Mouse (Mus musculus) CH12.LX (cell line): ENCODE results near the gene Actl6b. TPM values are rescaled to one million over a fixed set of nuclear protein-coding genes. Genes with fewer than 3 reads are reported as not detected.

ENCODE experiments used
- DNase-seq: peaks from one replicate; pipeline ENCODE4 v3.0.0-alpha.2; 2013; ENCODE audit errors: extremely low read depth
- H3K27ac ChIP-seq: 2 replicates; pipeline ENCODE4 v1.5.1; 2012; ENCODE audit warnings: low read depth, mild to moderate bottlenecking, control low read depth, moderate library complexity; ENCODE audit not compliant: insufficient read depth
- H3K27me3 ChIP-seq: replicated peaks from 2 replicates; pipeline ENCODE3; 2012; ENCODE audit warnings: inconsistent platforms
- H3K36me3 ChIP-seq, 2 experiments: replicated peaks in 1 of 2; 2 replicates each; pipeline versions ENCODE3 to v1.6.1; 2012; ENCODE audit warnings: inconsistent platforms in 1 of 2, low read length in 1 of 2, mild to moderate bottlenecking in 1 of 2, mixed read lengths in 1 of 2, moderate library complexity in 1 of 2; ENCODE audit not compliant: control insufficient read depth in 1 of 2, insufficient read depth in 1 of 2
- H3K4me1 ChIP-seq, 2 experiments: 2 replicates each; pipeline ENCODE4 v1.6.1; 2012; ENCODE audit warnings: inconsistent platforms in 1 of 2, moderate library complexity in 1 of 2; ENCODE audit not compliant: insufficient read depth in 2 of 2, control insufficient read depth in 1 of 2
- H3K4me2 ChIP-seq: 2 replicates; pipeline ENCODE4 v1.6.1; 2012; ENCODE audit warnings: low read depth, mild to moderate bottlenecking, control low read depth; ENCODE audit not compliant: poor library complexity, insufficient read depth, severe bottlenecking
- H3K4me3 ChIP-seq, 3 experiments: fragments of 150-350 bp in 1 of 3; sonication (generic) in 1 of 3; replicated peaks in 1 of 3; 2 replicates each; pipeline versions ENCODE3 to v1.5.1; 2011 to 2012; ENCODE audit warnings: low read depth in 2 of 3, low read length in 2 of 3, mild to moderate bottlenecking in 2 of 3, moderate library complexity in 2 of 3, control low read depth in 1 of 3, improper control_type of control experiment in 1 of 3, inconsistent platforms in 1 of 3, mixed read lengths in 1 of 3; ENCODE audit not compliant: poor library complexity in 1 of 3
- H3K79me2 ChIP-seq: replicated peaks from 2 replicates; pipeline ENCODE4 v1.6.1; 2012; ENCODE audit warnings: mild to moderate bottlenecking, moderate library complexity; ENCODE audit not compliant: control insufficient read depth, poor library complexity, insufficient read depth, severe bottlenecking; ENCODE audit errors: extremely low read depth
- H3K9ac ChIP-seq: 2 replicates; pipeline ENCODE4 v1.6.1; 2012; ENCODE audit warnings: low read depth, mild to moderate bottlenecking, control low read depth, moderate library complexity; ENCODE audit not compliant: insufficient read depth
- H3K9me3 ChIP-seq: replicated peaks from 2 replicates; pipeline ENCODE3; 2012; ENCODE audit warnings: low read length, inconsistent platforms, mixed read lengths
- BHLHE40 ChIP-seq: IDR thresholded peaks from 2 replicates; pipeline ENCODE4 v1.6.1; 2011; ENCODE audit warnings: mild to moderate bottlenecking, low read depth, low read length, improper control_type of control experiment
- CHD1 ChIP-seq: IDR thresholded peaks from 2 replicates; pipeline ENCODE4 v1.6.1; 2012; ENCODE audit warnings: low read depth, low read length, improper control_type of control experiment, inconsistent platforms
- CTCF ChIP-seq, 2 experiments: IDR thresholded peaks in 1 of 2; conservative IDR thresholded peaks in 1 of 2; 2 replicates each; pipeline ENCODE4 v1.5.1; 2011 to 2012; ENCODE audit warnings: low read depth in 2 of 2, low read length in 2 of 2, improper control_type of control experiment in 1 of 2, inconsistent platforms in 1 of 2, mild to moderate bottlenecking in 1 of 2, moderate library complexity in 1 of 2
- ELF1 ChIP-seq: IDR thresholded peaks from 2 replicates; pipeline ENCODE4 v1.6.1; 2014; ENCODE audit warnings: low read depth, mild to moderate bottlenecking, inconsistent platforms, low read length, improper control_type of control experiment
- ETS1 ChIP-seq: conservative IDR thresholded peaks from 2 replicates; pipeline ENCODE4 v1.6.1; 2012; ENCODE audit warnings: low read depth, mild to moderate bottlenecking, inconsistent platforms, low read length, improper control_type of control experiment, moderate library complexity
- KAT2A ChIP-seq: IDR thresholded peaks from 2 replicates; pipeline ENCODE4 v1.6.1; 2012; ENCODE audit warnings: low read length, improper control_type of control experiment, inconsistent platforms; ENCODE audit not compliant: insufficient replicate concordance
- MXI1 ChIP-seq: IDR thresholded peaks from 2 replicates; pipeline ENCODE4 v1.6.1; 2011; ENCODE audit warnings: mild to moderate bottlenecking, low read depth, low read length, improper control_type of control experiment
- POLR2AphosphoS2 ChIP-seq: IDR thresholded peaks from 2 replicates; pipeline ENCODE4 v1.6.1; 2011; ENCODE audit warnings: low read depth, low read length, improper control_type of control experiment
- SMC3 ChIP-seq: IDR thresholded peaks from 2 replicates; pipeline ENCODE4 v1.6.1; 2011; ENCODE audit warnings: low read depth, low read length, improper control_type of control experiment
- UBTF ChIP-seq: IDR thresholded peaks from 2 replicates; pipeline ENCODE4 v1.6.1; 2012; ENCODE audit warnings: low read depth, mild to moderate bottlenecking, inconsistent platforms, low read length, improper control_type of control experiment, moderate library complexity
- USF2 ChIP-seq: conservative IDR thresholded peaks from 2 replicates; pipeline ENCODE4 v1.6.1; 2011; ENCODE audit warnings: low read depth, low read length, improper control_type of control experiment
- ZC3H11A ChIP-seq: IDR thresholded peaks from 2 replicates; pipeline ENCODE4 v1.6.1; 2012; ENCODE audit warnings: low read depth, mild to moderate bottlenecking, inconsistent platforms, low read length, improper control_type of control experiment
- ZKSCAN1 ChIP-seq: IDR thresholded peaks from 2 replicates; pipeline ENCODE4 v1.6.1; 2012; ENCODE audit warnings: low read depth, inconsistent platforms, low read length, improper control_type of control experiment, borderline replicate concordance
- dilution Hi-C: fragments of 300-500 bp; cut with MboI; formaldehyde crosslinking; loops from 2 replicates; pipeline ENCODE4 v1.14.3; 2020; ENCODE audit warnings: low sequenced_read_pairs; ENCODE audit not compliant: extremely low pct_unique_long_range_greater_than_20kb, extremely low pct_ligation_motif_present
- in situ Hi-C: fragments of 300-500 bp; cut with MboI; formaldehyde crosslinking; loops from 3 replicates; pipeline ENCODE4 v1.14.3; 2019; ENCODE audit warnings: low sequenced_read_pairs, low pct_ligation_motif_present, low pct_unique_long_range_greater_than_20kb, mixed read lengths
- polyA plus RNA-seq: library from polyadenylated mRNA; unstranded; fragments of >175 nt; gene quantifications from 2 replicates; pipeline ENCODE4 v1.2.1, GENCODE M21; 2012; ENCODE audit warnings: low read depth; ENCODE audit not compliant: insufficient read length
- total RNA-seq, 2 experiments: library from RNA; depleted of rRNA; stranded (reverse); fragments of 300-350 nt in 1 of 2; fragments of >200 nt in 1 of 2; gene quantifications; 2 replicates each; pipeline ENCODE4 v1.2.3; 2012 to 2014

Actl6b gene
- total and polyA plus RNA-seq, 3 experiments: not detected

GRCm38 (mm10) chr5:137570691-137571586, 17.6 kb downstream of the Actl6b start:
- DNase-seq: no peak
- peaks cover 10% of the 10 kb centered on the region for H3K27me3 ChIP-seq
- dilution Hi-C loops: no loop called here
- no peaks in the 10 kb centered on the region for H3K36me3 ChIP-seq
- TF ChIP-seq UBTF (no peak), MXI1 (no peak), POLR2AphosphoS2 (no peak), ELF1 (no peak), CHD1 (no peak), ZKSCAN1 (no peak), SMC3 (no peak)
- TF ChIP-seq, all 38 proteins: peak for 0
- peaks cover 2 to 26% of the 10 kb centered on the region in 2 experiments for H3K4me1 ChIP-seq
- H3K79me2 ChIP-seq: no peaks in the 10 kb centered on the region
- no peak overlapping the region for H3K9ac ChIP-seq
- in situ Hi-C loops: no loop called here
- H3K27ac ChIP-seq: no peak overlapping the region
- no peak overlapping the region for H3K4me2 ChIP-seq
- no peak overlapping the region for H3K4me3 ChIP-seq
- H3K9me3 ChIP-seq: no peaks in the 10 kb centered on the region

GRCm38 (mm10) chr5:137574470-137574901, 21.2 kb downstream of the Actl6b start:
- Histone ChIP-seq H3K36me3 (no peaks in the 10 kb centered on the region), H3K27me3 (peaks cover 11% of the 10 kb centered on the region), H3K4me1 (peaks cover 0 to 17% of the 10 kb centered on the region in 2 experiments; a peak in 2 of 4 replicates), H3K9ac (no peak overlapping the region), H3K27ac (no peak overlapping the region), H3K4me3 (no peak overlapping the region), H3K4me2 (no peak overlapping the region), H3K9me3 (no peaks in the 10 kb centered on the region), H3K79me2 (no peaks in the 10 kb centered on the region)
- dilution Hi-C loops (no loop called here), in situ Hi-C loops (no loop called here)
- no peak for DNase-seq
- TF ChIP-seq CTCF (conservative IDR thresholded peaks at IDR 0.05 in 1 of 2, IDR thresholded peaks at IDR 0.05 in 1 of 2; ENCODE audit: low read depth in 2 of 2, low read length in 2 of 2): no peak
- no peak for TF ChIP-seq BHLHE40
- no peak for TF ChIP-seq KAT2A
- no peak for TF ChIP-seq ETS1
- TF ChIP-seq SMC3: no peak
- TF ChIP-seq UBTF: no peak
- TF ChIP-seq ZC3H11A: no peak
- TF ChIP-seq CHD1: no peak
- TF ChIP-seq USF2: no peak
